Mouse (Mus musculus): ENCODE measurements at regions not wholly inside any gene's neighbourhood (a gene's known extent, or its start where the extent isn't known, plus 50 kb on each side); places are given as distances from the start of the nearest gene placed in this dataset.

GRCm38 (mm10) chr2:117570987-117571386 lies 228.2 kb upstream of the Rasgrp1 start:
- no peak for DNase-seq

GRCm38 (mm10) chr2:117587381-117587780 lies 244.6 kb upstream of the Rasgrp1 start:
- DNase-seq = no peak

GRCm38 (mm10) chr2:117595028-117595427 lies 252.2 kb upstream of the Rasgrp1 start:
- DNase-seq = no peak

GRCm38 (mm10) chr2:117597573-117597972 lies 254.8 kb upstream of the Rasgrp1 start:
- no peak for DNase-seq

GRCm38 (mm10) chr2:117614772-117615171 lies 272.0 kb upstream of the Rasgrp1 start:
- peak; percentile 31 for DNase-seq

- no peak for DNase-seq
These were observed 275.3 kb upstream of the Rasgrp1 start for GRCm38 (mm10) chr2:117618063-117618462.

GRCm38 (mm10) chr2:117623955-117624354 lies 281.2 kb upstream of the Rasgrp1 start:
- DNase-seq = peak; percentile 38

- DNase-seq = no peak
These were observed 292.1 kb upstream of the Rasgrp1 start for GRCm38 (mm10) chr2:117634906-117635305.

- DNase-seq = no peak
These were observed 294.6 kb upstream of the Rasgrp1 start for GRCm38 (mm10) chr2:117637397-117637796.

- DNase-seq = no peak
These were observed 309.3 kb upstream of the Rasgrp1 start for GRCm38 (mm10) chr2:117652101-117652500.

- DNase-seq = no peak
These were observed 309.8 kb upstream of the Rasgrp1 start for GRCm38 (mm10) chr2:117652647-117653046.

GRCm38 (mm10) chr2:117656546-117657175 lies 313.9 kb upstream of the Rasgrp1 start:
- DNase-seq = no peak

- DNase-seq = no peak
These were observed 317.6 kb upstream of the Rasgrp1 start for GRCm38 (mm10) chr2:117660217-117660924.

- DNase-seq = peak; percentile 21
These were observed 319.9 kb upstream of the Rasgrp1 start for GRCm38 (mm10) chr2:117662653-117663052.

- no peak for DNase-seq
These were observed 323.7 kb upstream of the Rasgrp1 start for GRCm38 (mm10) chr2:117666528-117666927.

GRCm38 (mm10) chr2:117668137-117668536 lies 325.3 kb upstream of the Rasgrp1 start:
- DNase-seq = no peak

- no peak for DNase-seq
These were observed 332.1 kb upstream of the Rasgrp1 start for GRCm38 (mm10) chr2:117674877-117675276.

- no peak for DNase-seq
These were observed 335.8 kb upstream of the Rasgrp1 start for GRCm38 (mm10) chr2:117678650-117679049.

- DNase-seq = no peak
These were observed 343.1 kb upstream of the Rasgrp1 start for GRCm38 (mm10) chr2:117685836-117686453.

GRCm38 (mm10) chr2:117693537-117693936 lies 350.7 kb upstream of the Rasgrp1 start:
- no peak for DNase-seq

- no peak for DNase-seq
These were observed 367.5 kb upstream of the Rasgrp1 start for GRCm38 (mm10) chr2:117710173-117710813.

- no peak for DNase-seq
These were observed 381.3 kb upstream of the Rasgrp1 start for GRCm38 (mm10) chr2:117724066-117724465.

GRCm38 (mm10) chr2:117731253-117731652 lies 380.4 kb upstream of the Thbs1 start:
- no peak for DNase-seq

GRCm38 (mm10) chr2:117742413-117742812 lies 369.3 kb upstream of the Thbs1 start:
- no peak for DNase-seq

Data from retina, postnatal 1 day (tissue).